Mouse (Mus musculus) erythroblast, embryonic 14.5 days (primary cell): ENCODE data around the gene Mink1.

Experiments
- GATA1 ChIP-seq: IDR thresholded peaks from 2 replicates; pipeline ENCODE4 v1.6.1; 2012; ENCODE audit warnings: low read length, inconsistent platforms, mixed read lengths
- TAL1 ChIP-seq: IDR thresholded peaks from 3 replicates; pipeline ENCODE4 v1.6.1; 2012; ENCODE audit warnings: low read length, inconsistent platforms, mixed read lengths

- TF ChIP-seq TAL1, result no peak
- TF ChIP-seq GATA1, result no peak
Observed at GRCm38 (mm10) chr11:70663101-70663500, 100.4 kb downstream of the Mink1 start.
